Mouse (Mus musculus): ENCODE data around the gene Tnfrsf8.
"Not testable (repeated sequence)": the region's sequence is repeated elsewhere in the genome, so short reads cannot be mapped to it uniquely, and the experiment has no call there.

The Tnfrsf8 gene

GRCm38 (mm10) chr4:145314836-145315467, at the start of gene Tnfrsf8:
Gene Tnfrsf8, minus strand, starts transcription at chr4:145315164.
- DNase-seq (ENCODE audit: low spot score) = no peak

DNA sequence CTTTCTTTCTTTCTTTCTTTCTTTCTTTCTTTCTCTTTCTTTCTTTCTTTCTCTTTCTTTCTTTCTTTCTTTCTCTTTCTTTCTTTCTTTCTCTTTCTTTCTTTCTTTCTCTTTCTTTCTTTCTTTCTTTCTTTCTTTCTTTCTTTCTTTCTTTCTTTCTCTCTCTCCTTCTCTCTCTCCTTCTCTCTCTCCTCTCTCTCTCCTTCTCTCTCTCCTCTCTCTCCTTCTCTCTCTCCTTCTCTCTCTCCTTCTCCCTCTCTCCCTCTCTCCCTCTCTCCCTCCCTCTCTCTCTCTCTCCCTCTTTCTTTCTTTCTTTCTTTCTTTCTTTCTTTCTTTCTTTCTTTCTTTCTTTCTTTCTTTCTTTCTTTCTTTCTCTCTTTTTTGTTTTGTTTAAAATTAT, 46.7 kb upstream of the Tnfrsf8 start:
- DNase-seq (ENCODE audit: low spot score) = not testable (repeated sequence)

DNA sequence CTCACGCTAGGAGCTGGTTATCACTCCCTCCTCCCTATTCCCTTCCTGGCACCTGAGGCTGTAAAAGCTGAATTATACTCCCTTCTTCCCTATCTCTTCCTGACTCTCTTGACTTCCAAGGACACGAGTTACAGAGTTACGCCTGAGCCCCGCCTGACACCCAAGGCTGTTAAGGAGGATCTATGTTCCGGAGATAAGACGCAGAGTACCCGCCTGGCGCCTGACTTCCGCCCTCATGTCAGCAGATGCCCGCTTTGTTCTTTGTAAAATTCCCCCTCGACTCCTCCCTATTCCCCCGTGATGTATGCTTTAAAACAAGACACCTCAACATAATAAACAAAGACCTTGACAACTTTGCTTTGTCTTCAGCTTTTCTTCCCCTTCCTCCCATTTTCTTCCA, 46.1 kb upstream of the Tnfrsf8 start:
- peak; percentile 41 for DNase-seq (ENCODE audit: low spot score)

GRCm38 (mm10) chr4:145360567-145360966, 45.6 kb upstream of the Tnfrsf8 start:
- no peak for DNase-seq (ENCODE audit: low spot score)

DNA sequence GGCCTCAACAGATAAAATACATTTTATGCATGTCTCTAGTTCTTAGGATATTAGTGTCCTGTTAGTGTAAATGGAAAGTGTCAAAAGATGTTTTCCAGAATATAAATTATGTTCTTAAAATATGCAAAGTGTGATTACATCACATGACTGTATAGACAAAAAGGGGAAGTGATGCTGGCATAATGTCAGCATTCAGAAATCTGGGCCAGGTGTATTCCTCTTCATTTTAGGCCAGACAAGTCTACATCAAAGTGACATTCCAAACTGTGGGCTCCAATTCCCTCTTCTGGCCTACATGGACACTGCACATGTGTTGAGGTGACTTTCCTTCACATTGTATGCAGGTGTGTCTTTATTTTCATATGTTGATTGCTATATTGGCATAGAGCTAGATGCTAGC, 41.3 kb upstream of the Tnfrsf8 start:
- DNase-seq (ENCODE audit: low spot score) = no peak

GRCm38 (mm10) chr4:145353855-145354254, 38.9 kb upstream of the Tnfrsf8 start:
- DNase-seq (ENCODE audit: low spot score) = no peak

- DNase-seq (ENCODE audit: low spot score) = no peak
Measured at GRCm38 (mm10) chr4:145344948-145345347, 30.0 kb upstream of the Tnfrsf8 start.

DNA sequence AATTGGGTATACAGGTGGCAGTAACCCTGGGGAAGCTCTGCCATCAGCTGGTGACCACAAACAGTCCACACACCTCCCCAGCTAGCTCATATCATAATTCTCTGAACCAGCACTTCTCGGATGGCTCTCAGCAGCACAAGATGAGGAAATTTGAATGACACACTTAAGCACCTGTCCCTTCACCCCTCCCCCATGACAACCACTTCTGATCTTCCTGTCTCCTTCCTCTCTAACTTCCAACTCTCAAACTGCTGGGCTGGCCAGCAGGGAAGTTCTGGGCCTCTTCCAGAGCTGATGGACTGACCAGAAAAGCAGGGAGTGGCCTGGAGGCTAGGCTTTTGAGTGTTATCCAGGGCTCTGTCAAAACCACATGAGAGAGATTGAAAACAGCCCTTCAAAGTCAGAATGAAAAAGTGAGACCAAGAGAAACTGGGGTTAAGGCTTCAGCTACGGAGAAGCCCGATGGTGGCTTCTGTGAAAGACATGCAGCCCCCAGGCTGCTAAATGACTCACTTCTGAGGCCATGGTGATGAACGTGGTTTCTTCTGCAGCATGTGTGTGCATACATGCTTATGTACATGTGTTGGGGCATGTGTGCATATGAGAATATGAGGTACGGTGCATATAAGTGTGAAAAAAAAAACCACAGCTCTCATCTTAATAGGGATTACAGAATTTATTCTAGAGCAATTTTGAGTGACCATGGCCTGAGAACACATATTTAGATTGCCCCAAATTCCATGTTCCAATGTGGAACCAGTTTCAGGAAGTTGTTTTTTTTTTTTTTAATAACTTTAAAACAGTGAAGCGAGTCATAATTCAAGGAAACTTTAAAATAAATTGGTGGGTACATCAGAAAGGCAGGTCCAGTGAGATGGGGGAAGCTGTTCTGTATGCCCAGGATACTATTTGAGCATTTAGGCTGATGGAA, 27.2 kb upstream of the Tnfrsf8 start:
- no peak for DNase-seq (ENCODE audit: low spot score)

- DNase-seq (ENCODE audit: low spot score) = no peak
Measured at GRCm38 (mm10) chr4:145337906-145338858, 23.2 kb upstream of the Tnfrsf8 start.

DNA sequence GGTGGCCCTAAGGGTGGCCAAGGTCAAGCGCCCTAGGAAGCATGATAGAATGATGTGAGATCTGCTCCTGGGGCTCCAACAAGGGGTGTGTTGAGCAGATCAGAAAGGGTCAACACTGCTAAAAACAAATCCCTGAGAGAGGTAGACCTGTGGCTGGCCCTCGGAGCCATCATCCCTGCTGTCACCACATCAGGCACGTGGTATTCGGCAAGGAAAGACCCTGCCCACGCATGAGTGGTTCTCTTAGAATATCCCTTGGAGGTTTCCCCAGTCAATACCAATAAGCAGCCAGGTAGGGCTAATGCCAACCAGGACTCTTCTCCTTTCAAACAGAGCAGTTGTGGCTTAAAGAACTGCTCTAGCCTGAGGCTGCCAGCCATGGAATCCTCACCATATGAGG, 21.6 kb upstream of the Tnfrsf8 start:
- no peak for DNase-seq (ENCODE audit: low spot score)

DNA sequence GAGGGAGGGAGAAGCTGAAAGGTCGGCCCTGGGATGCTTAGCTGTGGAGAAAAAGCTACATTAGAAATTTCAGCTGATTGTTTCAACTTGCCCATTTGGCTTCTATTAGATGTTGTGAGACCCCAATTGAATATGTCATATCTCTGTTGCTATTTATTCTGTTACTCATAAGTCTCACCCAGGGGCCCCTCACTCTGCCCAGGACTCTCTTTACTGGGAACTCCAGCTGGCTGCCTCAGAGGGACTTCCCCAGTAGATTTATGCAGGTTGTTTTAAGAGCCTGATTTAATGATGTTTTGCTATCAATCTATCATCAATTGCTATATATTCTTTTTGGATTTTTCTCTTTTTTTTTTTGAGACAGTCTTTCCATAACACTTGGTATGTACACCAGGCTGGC, 21.1 kb upstream of the Tnfrsf8 start:
- DNase-seq (ENCODE audit: low spot score) = no peak

GRCm38 (mm10) chr4:145323631-145324030, 8.7 kb upstream of the Tnfrsf8 start:
- no peak for DNase-seq (ENCODE audit: low spot score)

DNA sequence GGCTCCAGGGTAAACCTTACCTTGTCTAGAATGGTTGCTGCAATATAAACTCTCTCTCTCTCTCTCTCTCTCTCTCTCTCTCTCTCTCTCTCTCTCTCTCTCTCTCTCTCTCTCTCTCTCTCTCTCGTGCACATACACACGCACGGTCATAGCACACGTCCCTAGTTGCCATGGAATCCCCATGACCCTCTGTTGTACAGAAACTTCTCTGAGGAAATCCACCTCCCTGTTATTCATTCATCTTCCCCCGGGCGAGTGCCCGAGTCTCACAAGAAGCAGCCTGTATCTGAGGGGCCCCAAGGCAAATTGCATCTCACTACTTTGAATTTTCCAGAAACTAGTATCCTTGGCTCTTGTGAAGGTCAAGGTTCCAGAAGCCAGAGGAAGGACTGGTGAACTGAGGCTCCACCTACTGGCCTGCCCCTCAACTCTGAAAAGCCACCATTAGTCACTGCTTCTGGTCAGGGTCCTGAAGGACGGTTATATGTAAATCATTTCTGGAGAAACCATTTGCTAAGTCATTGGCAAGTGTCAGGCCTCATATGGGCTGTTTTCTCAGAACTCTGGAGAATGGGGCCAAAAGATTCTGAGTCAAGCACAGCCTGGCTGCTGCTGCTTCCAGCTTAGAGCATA, 8.1 kb upstream of the Tnfrsf8 start:
- DNase-seq (ENCODE audit: low spot score) = peak; percentile 11

GRCm38 (mm10) chr4:145322211-145322610, 7.2 kb upstream of the Tnfrsf8 start:
- no peak for DNase-seq (ENCODE audit: low spot score)

DNA sequence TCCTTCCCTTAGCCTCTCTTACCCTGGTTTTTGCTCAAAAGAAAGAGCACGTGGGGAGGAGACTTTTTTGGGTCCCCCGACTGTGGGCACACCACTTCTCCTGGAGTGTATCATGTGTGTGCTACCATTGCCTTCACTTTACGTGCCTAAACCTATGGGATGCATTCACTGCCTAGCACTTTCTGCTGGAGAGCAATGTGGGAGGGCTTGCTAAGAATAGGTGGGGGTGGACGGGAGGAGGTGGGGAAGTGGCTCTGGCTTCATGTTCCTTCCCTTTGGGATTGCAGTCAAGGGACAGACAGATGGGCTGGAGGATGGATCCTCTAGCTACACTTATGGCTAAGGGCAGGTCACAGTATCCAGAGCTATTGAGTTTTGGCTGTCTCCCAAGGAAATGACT, 5.7 kb upstream of the Tnfrsf8 start:
- DNase-seq (ENCODE audit: low spot score) = no peak

GRCm38 (mm10) chr4:145319274-145320226, 4.6 kb upstream of the Tnfrsf8 start:
- peak; percentile 22 for DNase-seq (ENCODE audit: low spot score)

DNA sequence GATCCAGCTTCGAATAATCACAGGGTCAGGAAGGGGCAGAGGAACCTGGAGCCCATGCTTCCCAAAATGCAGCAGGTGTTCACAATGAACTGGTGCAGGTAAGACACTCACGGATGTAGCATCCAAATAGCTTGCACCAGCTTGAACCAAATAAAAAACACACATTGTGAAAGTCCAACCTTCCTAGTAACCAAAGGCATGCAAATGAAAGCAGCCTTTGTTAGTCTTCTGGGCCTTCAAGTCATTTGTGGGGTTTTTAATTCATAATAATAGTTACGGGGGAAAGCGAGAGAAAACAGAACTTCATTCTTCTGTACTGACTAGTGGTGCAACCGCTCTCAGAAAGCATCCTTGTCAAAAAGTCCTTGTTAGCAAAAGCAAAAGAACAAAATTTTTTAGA, 1.7 kb upstream of the Tnfrsf8 start:
- no peak for DNase-seq (ENCODE audit: low spot score)

GRCm38 (mm10) chr4:145313966-145314365, 998 bp downstream of the Tnfrsf8 start:
- DNase-seq (ENCODE audit: low spot score) = no peak

- DNase-seq (ENCODE audit: low spot score) = no peak
Measured at GRCm38 (mm10) chr4:145313256-145313655, 1.7 kb downstream of the Tnfrsf8 start.

DNA sequence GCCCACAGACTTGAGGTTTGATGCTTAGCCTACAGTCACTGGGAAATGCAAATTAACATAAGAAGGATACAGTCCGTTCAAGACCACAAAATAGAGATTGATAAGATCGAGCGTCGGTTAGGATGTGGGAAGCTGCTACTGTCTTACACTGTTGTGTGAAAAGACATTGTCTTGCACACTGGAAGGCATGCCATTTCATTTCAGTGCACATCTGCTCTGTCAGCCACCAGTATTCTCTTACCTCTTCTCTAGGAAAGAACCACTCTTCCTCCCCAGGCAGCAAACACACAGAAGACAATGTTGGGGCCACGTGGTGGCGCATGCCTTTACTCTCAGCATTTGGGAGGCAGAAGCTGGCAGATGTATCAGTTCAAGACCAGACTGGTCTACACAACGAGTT, 2.4 kb downstream of the Tnfrsf8 start:
- no peak for DNase-seq (ENCODE audit: low spot score)

GRCm38 (mm10) chr4:145310859-145311258, 4.1 kb downstream of the Tnfrsf8 start:
- DNase-seq (ENCODE audit: low spot score) = no peak

Data from ovary, postnatal 36 days (tissue).